Mouse (Mus musculus) heart, adult 2 months (tissue): ENCODE results near the gene Serpine2. TPM values are rescaled to one million over a fixed set of nuclear protein-coding genes. Genes with fewer than 3 reads are reported as not detected.

Experiments used
- DNase-seq, 2 experiments: peaks; one replicate each; pipeline ENCODE4 v3.0.0; 2021
- H3K27ac ChIP-seq: fragments of 200-600 bp; 2 replicates; pipeline ENCODE4 v1.8.1; 2022
- H3K27me3 ChIP-seq: fragments of 200-500 bp; 2 replicates; pipeline ENCODE4 v1.6.1; 2012; ENCODE audit warnings: mild to moderate bottlenecking, low read length, inconsistent platforms, mixed read lengths; ENCODE audit not compliant: control insufficient read depth, insufficient read depth
- H3K36me3 ChIP-seq: fragments of 200-500 bp; 2 replicates; pipeline ENCODE4 v1.6.1; 2012; ENCODE audit warnings: low read length, inconsistent platforms; ENCODE audit not compliant: control insufficient read depth, insufficient read depth
- H3K4me1 ChIP-seq: fragments of 200-500 bp; 2 replicates; pipeline ENCODE4 v1.6.1; 2011; ENCODE audit warnings: low read length; ENCODE audit not compliant: control insufficient read depth, insufficient read depth
- H3K4me3 ChIP-seq: fragments of 200-600 bp; 2 replicates; pipeline ENCODE4 v1.8.1; 2022
- H3K79me2 ChIP-seq: fragments of 200-500 bp; replicated peaks from 2 replicates; pipeline ENCODE4 v1.6.1; 2012; ENCODE audit warnings: mild to moderate bottlenecking, inconsistent platforms, low read length, moderate library complexity, mixed read lengths; ENCODE audit not compliant: control insufficient read depth, insufficient read depth
- H3K9ac ChIP-seq: fragments of 200-500 bp; 2 replicates; pipeline ENCODE4 v1.6.1; 2012; ENCODE audit warnings: low read depth, mild to moderate bottlenecking, control low read depth, inconsistent platforms, low read length, mixed read lengths
- CTCF ChIP-seq: fragments of 200-600 bp; IDR thresholded peaks from 2 replicates; pipeline ENCODE4 v1.8.1; 2022; ENCODE audit warnings: antibody characterized with exemption, mild to moderate bottlenecking, moderate library complexity
- EP300 ChIP-seq: fragments of 200-500 bp; IDR thresholded peaks from 2 replicates; pipeline ENCODE4 v1.6.1; 2011; ENCODE audit warnings: low read depth, low read length, control low read depth; ENCODE audit not compliant: insufficient read depth
- POLR2A ChIP-seq: fragments of 200-500 bp; IDR thresholded peaks from 2 replicates; pipeline ENCODE4 v1.6.1; 2011; ENCODE audit warnings: mild to moderate bottlenecking, low read depth, low read length, control low read depth; ENCODE audit not compliant: insufficient read depth
- WGBS: fragments of 180-500 bp; shearing (Covaris S2); methylation state at CpG from one replicate; pipeline ENCODE4 v1.1.7; 2018; 5-methylcytosine and 5-hydroxymethylcytosine counted together
- intact Hi-C: fragments of 180-260 bp; cut with DNase I; formaldehyde crosslinking; loops from one replicate; pipeline ENCODE4 v1.15.1; 2025
- long read RNA-seq: library from polyadenylated mRNA; stranded (forward); transcript quantifications from one replicate; pipeline ENCODE4 v2.0.0, GENCODE M21; 2021
- polyA plus RNA-seq: library from polyadenylated mRNA; depleted of rRNA; stranded (reverse); fragments of >200 nt; gene quantifications from 2 replicates; pipeline ENCODE4 v1.2.3, GENCODE M21; 2012; rRNA removed
- total RNA-seq, 2 experiments: library from RNA; stranded (reverse); gene quantifications; 2 replicates each; pipeline ENCODE4 v1.2.3; 2021

Gene Serpine2
- 10 to 100 TPM; 18.1 to 24.9 TPM for total RNA-seq
- 28.4 and 40.6 TPM in 2 replicates for polyA plus RNA-seq
- long read RNA-seq, transcript Serpine2-201 (9 exons, 2,210 nt): major isoform, 46 of 51 reads
- long read RNA-seq, partial matches to known transcripts: 2 of 51 reads
- long read RNA-seq, other reads (novel, unspliced or antisense): 3 of 51 reads

DNA sequence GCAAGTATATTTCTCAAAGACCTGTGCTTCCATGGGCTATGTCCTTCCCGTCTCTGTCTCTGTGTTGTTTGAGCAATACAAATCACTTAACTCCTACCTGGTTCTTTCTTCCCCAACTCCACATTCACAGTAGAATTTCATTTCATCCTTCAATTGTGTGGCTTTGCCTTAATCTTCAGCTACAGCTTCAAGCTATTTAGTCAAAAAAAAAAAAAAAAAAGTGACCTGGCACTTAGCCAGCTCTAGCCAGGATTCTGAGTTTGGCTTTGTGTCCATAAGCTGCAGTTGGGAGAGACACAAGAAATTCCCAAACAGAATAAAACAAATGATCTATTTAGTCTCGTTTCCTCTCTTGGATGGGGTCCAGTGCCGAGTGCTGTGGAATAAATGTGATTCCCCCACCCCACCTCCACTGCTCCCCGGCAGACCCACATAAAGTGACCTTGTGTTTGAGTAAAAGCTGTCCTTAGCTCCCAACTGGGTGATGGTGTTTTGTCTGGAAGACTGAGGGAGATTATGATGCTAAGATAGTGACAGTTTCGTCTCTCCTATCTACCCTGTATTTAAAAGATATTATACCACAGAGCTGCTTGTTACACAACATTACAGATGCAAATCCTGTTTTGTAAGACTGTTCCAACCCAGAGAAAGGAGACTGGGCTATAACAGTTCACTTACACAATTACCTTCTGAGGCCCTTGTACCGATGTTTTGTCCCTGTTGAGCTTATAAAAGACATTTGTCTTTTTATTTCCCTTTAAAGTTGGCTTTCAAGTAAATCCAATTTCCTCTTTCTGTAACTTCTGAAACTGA is at the start of gene Serpine2:
Gene Serpine2, minus strand, starts transcription at position 51 of the 813 bp plus-strand sequence.
- DNase-seq: no peak
- TF ChIP-seq POLR2A (no peak), CTCF (no peak), EP300 (no peak)
- Histone ChIP-seq H3K4me1 (peaks cover 4% of the 10 kb centered on the region), H3K79me2 (no peaks in the 10 kb centered on the region), H3K27ac (no peak within 1 kb of the TSS), H3K27me3 (peaks cover 4% of the 10 kb centered on the region), H3K9ac (no peak within 1 kb of the TSS), H3K36me3 (no peaks in the 10 kb centered on the region), H3K4me3 (no peak within 1 kb of the TSS)
- intact Hi-C loops: no loop called here
- WGBS: 34% methylated on average over 6 of the region's 6 CpGs

DNA sequence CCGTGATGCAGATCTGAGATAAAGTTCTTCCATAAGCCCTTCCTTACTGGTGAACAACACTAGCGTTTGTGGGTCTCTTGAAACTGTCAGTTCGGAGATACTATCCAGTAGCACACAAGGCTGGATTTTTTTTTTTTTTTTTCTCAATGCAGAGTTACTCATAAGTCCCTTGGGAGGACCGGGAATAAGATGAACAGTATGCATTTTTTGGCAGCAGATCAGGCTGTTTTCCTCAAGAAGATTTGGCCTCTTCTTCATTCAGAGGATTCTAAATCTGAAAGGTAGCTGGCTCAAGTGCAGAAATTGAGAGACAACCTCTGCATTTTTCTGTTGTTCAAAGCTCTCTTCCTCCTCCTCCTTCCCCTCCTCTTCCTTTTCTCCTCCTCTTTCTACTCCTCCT is 46.8 kb upstream of the Serpine2 start:
- no peak overlapping the region for H3K9ac ChIP-seq
- H3K4me3 ChIP-seq: no peak overlapping the region
- H3K36me3 ChIP-seq: no peaks in the 10 kb centered on the region
- no peak overlapping the region for H3K27ac ChIP-seq
- H3K27me3 ChIP-seq: no peaks in the 10 kb centered on the region
- no peaks in the 10 kb centered on the region for H3K4me1 ChIP-seq
- 35% methylated on average over 4 of the region's 4 CpGs for WGBS
- no peaks in the 10 kb centered on the region for H3K79me2 ChIP-seq
- intact Hi-C loops: no loop called here
- no peak for DNase-seq
- TF ChIP-seq EP300 (no peak), POLR2A (no peak), CTCF (no peak)

DNA sequence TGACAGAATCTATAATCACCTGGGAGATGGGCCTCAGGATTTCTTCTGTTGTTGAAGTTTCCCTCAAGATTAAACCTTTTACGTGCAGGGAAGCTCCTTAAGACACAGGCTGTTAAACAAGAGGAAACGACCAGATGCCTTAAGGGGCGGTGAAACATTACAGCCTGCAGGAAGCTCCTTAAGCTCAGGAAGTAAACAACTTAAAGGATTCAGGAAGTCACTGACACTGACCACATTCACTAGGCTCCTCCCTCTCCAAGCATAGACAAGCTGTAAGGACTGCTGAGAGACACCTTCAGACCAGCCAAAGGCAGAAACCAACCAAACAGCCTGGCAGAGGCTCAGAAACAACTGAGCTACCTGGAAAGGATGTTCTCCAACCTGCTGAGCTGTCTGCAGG is 44.3 kb upstream of the Serpine2 start:
- H3K4me3 ChIP-seq: no peak overlapping the region

DNA sequence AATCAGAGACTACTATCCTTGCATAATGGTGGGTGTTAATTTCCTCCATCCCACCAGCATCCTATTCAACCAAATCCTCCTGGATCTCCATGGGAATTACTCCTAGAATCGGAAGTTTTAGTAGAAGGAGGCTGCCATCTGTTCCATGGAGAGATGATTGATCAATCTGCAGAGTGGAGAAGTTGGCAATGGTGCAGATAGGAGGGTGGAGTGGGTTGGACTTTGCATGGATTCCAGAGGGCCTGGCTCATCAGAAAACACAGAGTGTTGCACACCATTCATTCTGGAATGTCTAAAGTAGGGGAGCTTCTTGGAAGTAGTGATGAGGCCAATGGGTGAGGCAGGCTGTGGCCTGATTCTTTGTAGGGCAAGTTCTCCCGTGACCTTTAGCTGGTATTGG is 41.9 kb upstream of the Serpine2 start:
- WGBS: 73% methylated on average over 2 of the region's 2 CpGs
- intact Hi-C loops: no loop called here
- H3K27ac ChIP-seq: no peak overlapping the region
- TF ChIP-seq POLR2A (no peak), EP300 (no peak), CTCF (no peak)
- no peaks in the 10 kb centered on the region for H3K36me3 ChIP-seq
- no peaks in the 10 kb centered on the region for H3K4me1 ChIP-seq
- H3K27me3 ChIP-seq: no peaks in the 10 kb centered on the region
- no peak for DNase-seq
- H3K9ac ChIP-seq: no peak overlapping the region
- no peaks in the 10 kb centered on the region for H3K79me2 ChIP-seq
- no peak overlapping the region for H3K4me3 ChIP-seq

More for the DNA sequence above, 44.3 kb upstream of the Serpine2 start:
- Histone ChIP-seq H3K36me3 (no peaks in the 10 kb centered on the region), H3K79me2 (no peaks in the 10 kb centered on the region), H3K9ac (no peak overlapping the region), H3K4me1 (no peaks in the 10 kb centered on the region), H3K27ac (no peak overlapping the region), H3K27me3 (no peaks in the 10 kb centered on the region)
- no peak for DNase-seq
- TF ChIP-seq EP300 (no peak), POLR2A (no peak), CTCF (no peak)
- WGBS: 46% methylated on average over 3 of the region's 3 CpGs
- intact Hi-C loops: no loop called here

DNA sequence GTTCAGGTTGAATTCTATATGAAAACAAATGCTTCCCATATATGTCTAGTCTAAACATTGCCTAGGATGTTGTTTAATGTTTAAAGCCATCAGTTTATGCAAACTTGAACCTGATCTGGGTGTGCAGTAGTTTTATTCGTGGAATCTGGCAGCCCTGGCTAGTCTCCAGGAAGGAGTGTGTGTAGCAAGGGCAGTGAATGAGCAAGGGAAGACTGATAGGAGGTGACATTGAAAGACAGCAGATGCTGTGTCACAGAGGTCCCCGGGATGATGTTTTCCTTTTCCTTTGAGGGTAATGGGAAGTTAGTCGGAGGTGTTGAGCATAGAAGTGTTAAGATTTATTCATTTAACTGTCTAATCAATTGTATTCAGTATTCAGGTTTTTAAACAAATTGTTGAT is 21.7 kb upstream of the Serpine2 start:
- no peak for DNase-seq
- H3K27ac ChIP-seq: no peak overlapping the region
- no peak overlapping the region for H3K9ac ChIP-seq
- H3K79me2 ChIP-seq: no peaks in the 10 kb centered on the region
- H3K36me3 ChIP-seq: no peaks in the 10 kb centered on the region
- no peaks in the 10 kb centered on the region for H3K4me1 ChIP-seq
- TF ChIP-seq CTCF (no peak), POLR2A (no peak), EP300 (no peak)
- intact Hi-C loops: no loop called here
- H3K27me3 ChIP-seq: no peaks in the 10 kb centered on the region
- 14% methylated on average over 3 of the region's 3 CpGs for WGBS
- no peak overlapping the region for H3K4me3 ChIP-seq

DNA sequence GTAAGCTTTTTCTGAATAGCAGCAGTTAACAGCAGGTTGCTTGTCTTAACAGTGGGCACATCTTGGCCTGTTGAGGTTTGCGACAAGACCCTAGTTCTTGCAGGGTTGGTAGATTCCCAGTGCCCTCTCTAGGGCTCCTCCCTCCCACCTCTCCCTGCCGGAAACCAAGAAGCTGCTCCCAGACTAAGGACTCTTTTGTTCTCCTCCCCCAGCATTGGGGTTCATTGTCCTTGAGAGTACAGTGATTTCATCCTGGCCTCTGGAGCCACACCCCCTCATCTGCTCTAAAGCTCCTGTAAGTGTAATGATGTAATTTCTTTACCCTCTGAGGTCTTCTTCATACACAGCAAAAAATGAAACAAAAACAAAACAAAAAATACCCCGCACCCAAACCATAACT is 13.8 kb upstream of the Serpine2 start:
- H3K79me2 ChIP-seq: no peaks in the 10 kb centered on the region
- no peak overlapping the region for H3K4me3 ChIP-seq
- H3K27ac ChIP-seq: no peak overlapping the region
- intact Hi-C loops: no loop called here
- 72% methylated on average over 3 of the region's 3 CpGs for WGBS
- no peak for DNase-seq
- H3K36me3 ChIP-seq: no peaks in the 10 kb centered on the region
- no peak for TF ChIP-seq EP300
- no peak for TF ChIP-seq CTCF
- TF ChIP-seq POLR2A: no peak
- H3K9ac ChIP-seq: no peak overlapping the region
- H3K4me1 ChIP-seq: no peaks in the 10 kb centered on the region
- no peaks in the 10 kb centered on the region for H3K27me3 ChIP-seq
